Mouse (Mus musculus) embryonic fibroblast, embryonic 13.5 days (primary cell): ENCODE results near the gene Uqcc1.

ENCODE experiments used
- CTCF ChIP-seq: IDR thresholded peaks from 2 replicates; pipeline ENCODE4 v1.5.1; 2011; ENCODE audit warnings: mild to moderate bottlenecking, control low read depth, low read length, moderate library complexity, borderline replicate concordance; ENCODE audit not compliant: insufficient read depth
- POLR2A ChIP-seq: IDR thresholded peaks from 2 replicates; pipeline ENCODE4 v1.6.1; 2011; ENCODE audit warnings: low read depth, mild to moderate bottlenecking, control low read depth, low read length, moderate library complexity

GRCm38 (mm10) chr2:155852536-155852935 lies 77.6 kb downstream of the Uqcc1 start:
- TF ChIP-seq CTCF (no peak), POLR2A (no peak)
